Mouse (Mus musculus): ENCODE measurements at regions not wholly inside any gene's neighbourhood (a gene's known extent, or its start where the extent isn't known, plus 50 kb on each side); places are given as distances from the start of the nearest gene placed in this dataset.

GRCm38 (mm10) chr12:12693838-12694777 is 247.6 kb downstream of the Mycn start:
- Histone ChIP-seq H3K4me2 (peak overlapping the region; percentile 45), H3K27ac (no peak overlapping the region), H3K4me3 (peak overlapping the region; percentile 17; the same call in 1 of the 2 replicates), H3K4me1 (replicated peaks) (peaks cover 7% of the 10 kb centered on the region; the same call in 1 of the 2 replicates), H3K9me3 (replicated peaks) (no peaks in the 10 kb centered on the region), H3K27me3 (no peaks in the 10 kb centered on the region), H3K9ac (no peak overlapping the region), H3K36me3 (no peaks in the 10 kb centered on the region)
- 30% methylated on average over 29 of the region's 29 CpGs for WGBS
- ATAC-seq (replicated peaks; ENCODE audit: insufficient number of reproducible peaks, insufficient read depth, low FRiP score, low read depth): no peak

- ATAC-seq (replicated peaks; ENCODE audit: insufficient number of reproducible peaks, insufficient read depth, low FRiP score, low read depth): no peak
- H3K27ac ChIP-seq: no peak overlapping the region
- WGBS: 76% methylated on average over 2 of the region's 2 CpGs
Observed at GRCm38 (mm10) chr12:12687376-12687775, 254.3 kb downstream of the Mycn start.

GRCm38 (mm10) chr12:12685217-12685522 is 256.5 kb downstream of the Mycn start:
- Histone ChIP-seq H3K27ac (no peak overlapping the region), H3K9me3 (replicated peaks) (no peaks in the 10 kb centered on the region), H3K4me2 (peak overlapping the region; percentile 29), H3K36me3 (no peaks in the 10 kb centered on the region), H3K9ac (no peak overlapping the region), H3K27me3 (no peaks in the 10 kb centered on the region), H3K4me3 (no peak overlapping the region), H3K4me1 (replicated peaks) (peaks cover 34% of the 10 kb centered on the region)
- 43% methylated on average over 7 of the region's 7 CpGs for WGBS
- ATAC-seq (replicated peaks; ENCODE audit: insufficient number of reproducible peaks, insufficient read depth, low FRiP score, low read depth): no peak

More at GRCm38 (mm10) chr12:12687376-12687775, 254.3 kb downstream of the Mycn start:
- Histone ChIP-seq H3K9me3 (replicated peaks) (no peaks in the 10 kb centered on the region), H3K4me3 (no peak overlapping the region), H3K4me1 (replicated peaks) (peaks cover 22% of the 10 kb centered on the region), H3K36me3 (no peaks in the 10 kb centered on the region), H3K27me3 (no peaks in the 10 kb centered on the region), H3K9ac (no peak overlapping the region), H3K4me2 (no peak overlapping the region)

- WGBS: 42% methylated on average over 16 of the region's 16 CpGs
- ATAC-seq (replicated peaks; ENCODE audit: insufficient number of reproducible peaks, insufficient read depth, low FRiP score, low read depth): no peak
- Histone ChIP-seq H3K9me3 (replicated peaks) (no peaks in the 10 kb centered on the region), H3K4me2 (peak overlapping the region; percentile 29), H3K27me3 (no peaks in the 10 kb centered on the region), H3K4me1 (replicated peaks) (peaks cover 35% of the 10 kb centered on the region), H3K4me3 (no peak overlapping the region), H3K27ac (no peak overlapping the region), H3K36me3 (no peaks in the 10 kb centered on the region), H3K9ac (no peak overlapping the region)
Observed at GRCm38 (mm10) chr12:12684481-12685216, 257.1 kb downstream of the Mycn start.

GRCm38 (mm10) chr12:12683733-12684470 is 257.8 kb downstream of the Mycn start:
- Histone ChIP-seq H3K9ac (no peak overlapping the region), H3K4me2 (no peak overlapping the region), H3K9me3 (replicated peaks) (no peaks in the 10 kb centered on the region), H3K4me1 (replicated peaks) (peaks cover 35% of the 10 kb centered on the region), H3K4me3 (no peak overlapping the region), H3K27me3 (no peaks in the 10 kb centered on the region), H3K27ac (no peak overlapping the region), H3K36me3 (no peaks in the 10 kb centered on the region)
- WGBS: 42% methylated on average over 10 of the region's 10 CpGs
- ATAC-seq (replicated peaks; ENCODE audit: insufficient number of reproducible peaks, insufficient read depth, low FRiP score, low read depth): no peak

- ATAC-seq (replicated peaks; ENCODE audit: insufficient number of reproducible peaks, insufficient read depth, low FRiP score, low read depth): no peak
- H3K4me3 ChIP-seq: peak overlapping the region; percentile 38
- no peaks in the 10 kb centered on the region for H3K27me3 ChIP-seq
- WGBS: 17% methylated on average over 6 of the region's 6 CpGs
- H3K36me3 ChIP-seq: no peaks in the 10 kb centered on the region
- H3K27ac ChIP-seq: peak overlapping the region; percentile 80
- H3K4me2 ChIP-seq: peak overlapping the region; percentile 56
- peak overlapping the region; percentile 32 for H3K9ac ChIP-seq
- H3K9me3 ChIP-seq (replicated peaks): no peaks in the 10 kb centered on the region
- H3K4me1 ChIP-seq (replicated peaks): peaks cover 37% of the 10 kb centered on the region
Observed at GRCm38 (mm10) chr12:12681101-12681500, 260.6 kb downstream of the Mycn start.

GRCm38 (mm10) chr12:12680371-12680921 is 261.3 kb downstream of the Mycn start:
- Histone ChIP-seq H3K27me3 (no peaks in the 10 kb centered on the region), H3K4me1 (replicated peaks) (peaks cover 32% of the 10 kb centered on the region), H3K36me3 (no peaks in the 10 kb centered on the region), H3K4me3 (peak overlapping the region; percentile 38), H3K4me2 (peak overlapping the region; percentile 56), H3K9ac (peak overlapping the region; percentile 32), H3K9me3 (replicated peaks) (no peaks in the 10 kb centered on the region), H3K27ac (peak overlapping the region; percentile 80)
- WGBS: 12% methylated on average over 14 of the region's 14 CpGs
- ATAC-seq (replicated peaks; ENCODE audit: insufficient number of reproducible peaks, insufficient read depth, low FRiP score, low read depth): peak; percentile 71

- Histone ChIP-seq H3K27ac (no peak overlapping the region), H3K9ac (no peak overlapping the region), H3K4me2 (no peak overlapping the region), H3K4me1 (replicated peaks) (peaks cover 21% of the 10 kb centered on the region), H3K9me3 (replicated peaks) (no peaks in the 10 kb centered on the region), H3K36me3 (no peaks in the 10 kb centered on the region), H3K4me3 (no peak overlapping the region), H3K27me3 (no peaks in the 10 kb centered on the region)
- WGBS: 52% methylated on average over 9 of the region's 9 CpGs
- no peak for ATAC-seq (replicated peaks; ENCODE audit: insufficient number of reproducible peaks, insufficient read depth, low FRiP score, low read depth)
Observed at GRCm38 (mm10) chr12:12676676-12677075, 265.0 kb downstream of the Mycn start.

- peaks cover 8% of the 10 kb centered on the region; the same call in 1 of the 2 replicates for H3K4me1 ChIP-seq (replicated peaks)
- WGBS: 44% methylated on average over 5 of the region's 5 CpGs
- H3K9ac ChIP-seq: no peak overlapping the region
- no peaks in the 10 kb centered on the region for H3K9me3 ChIP-seq (replicated peaks)
- ATAC-seq (replicated peaks; ENCODE audit: insufficient number of reproducible peaks, insufficient read depth, low FRiP score, low read depth): no peak
- H3K4me3 ChIP-seq: no peak overlapping the region
- H3K27ac ChIP-seq: no peak overlapping the region
- H3K36me3 ChIP-seq: no peaks in the 10 kb centered on the region
- H3K4me2 ChIP-seq: no peak overlapping the region
- no peaks in the 10 kb centered on the region for H3K27me3 ChIP-seq
Observed at GRCm38 (mm10) chr12:12669931-12670330, 271.8 kb downstream of the Mycn start.

GRCm38 (mm10) chr12:12668919-12669318 is 272.8 kb downstream of the Mycn start:
- WGBS: 75% methylated on average over 4 of the region's 4 CpGs
- H3K27me3 ChIP-seq: no peaks in the 10 kb centered on the region
- no peaks in the 10 kb centered on the region for H3K36me3 ChIP-seq

GRCm38 (mm10) chr12:12655611-12656010 is 286.1 kb downstream of the Mycn start:
- WGBS: 83% methylated on average over 8 of the region's 8 CpGs
- no peak overlapping the region for H3K27ac ChIP-seq
- H3K4me3 ChIP-seq: no peak overlapping the region
- no peak overlapping the region for H3K4me2 ChIP-seq
- no peaks in the 10 kb centered on the region for H3K27me3 ChIP-seq
- H3K9ac ChIP-seq: no peak overlapping the region
- ATAC-seq (replicated peaks; ENCODE audit: insufficient number of reproducible peaks, insufficient read depth, low FRiP score, low read depth): no peak
- no peaks in the 10 kb centered on the region for H3K9me3 ChIP-seq (replicated peaks)
- H3K36me3 ChIP-seq: no peaks in the 10 kb centered on the region
- no peaks in the 10 kb centered on the region for H3K4me1 ChIP-seq (replicated peaks)

More at GRCm38 (mm10) chr12:12668919-12669318, 272.8 kb downstream of the Mycn start:
- no peak overlapping the region for H3K27ac ChIP-seq
- no peak overlapping the region for H3K4me3 ChIP-seq
- no peak overlapping the region for H3K4me2 ChIP-seq
- peaks cover 3% of the 10 kb centered on the region; the same call in 1 of the 2 replicates for H3K4me1 ChIP-seq (replicated peaks)
- ATAC-seq (replicated peaks; ENCODE audit: insufficient number of reproducible peaks, insufficient read depth, low FRiP score, low read depth): no peak
- H3K9me3 ChIP-seq (replicated peaks): no peaks in the 10 kb centered on the region
- no peak overlapping the region for H3K9ac ChIP-seq
